Mouse (Mus musculus): Measurements from ENCODE around the gene Frmd5. TPM values are rescaled to one million over a fixed set of nuclear protein-coding genes. Genes with fewer than 3 reads are reported as not detected.
"Not testable (repeated sequence)": the region's sequence is repeated elsewhere in the genome, so short reads cannot be mapped to it uniquely, and the experiment has no call there.

The Frmd5 gene
- total RNA-seq, 1 experiment from 2014 or later: 1.6 TPM

GRCm38 (mm10) chr2:121544829-121545228 lies 262.1 kb downstream of the Frmd5 start:
- no peak for ATAC-seq (replicated peaks; ENCODE audit: insufficient number of reproducible peaks, low FRiP score, low TSS enrichment, poor library complexity, severe bottlenecking)

GRCm38 (mm10) chr2:121525056-121525455 lies 281.8 kb downstream of the Frmd5 start:
- ATAC-seq (replicated peaks; ENCODE audit: insufficient number of reproducible peaks, low FRiP score, low TSS enrichment, poor library complexity, severe bottlenecking): no peak

DNA sequence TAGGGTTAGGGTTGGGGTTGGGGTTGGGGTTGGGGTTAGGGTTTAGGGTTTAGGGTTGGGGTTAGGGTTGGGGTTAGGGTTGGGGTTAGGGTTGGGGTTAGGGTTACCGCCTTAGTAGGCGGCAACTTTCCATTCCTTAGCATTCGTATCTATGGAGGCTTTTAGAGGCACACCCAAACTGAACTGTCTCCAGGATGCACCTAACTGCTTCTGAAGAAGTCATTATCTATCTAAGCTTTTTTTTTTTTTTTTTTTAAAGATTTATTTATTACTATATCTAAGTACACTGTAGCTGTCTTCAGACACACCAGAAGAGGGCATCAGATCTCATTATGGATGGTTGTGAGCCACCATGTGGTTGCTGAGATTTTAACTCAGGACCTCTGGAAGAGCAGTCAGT lies 284.1 kb downstream of the Frmd5 start:
- not testable (repeated sequence) for ATAC-seq (replicated peaks; ENCODE audit: insufficient number of reproducible peaks, low FRiP score, low TSS enrichment, poor library complexity, severe bottlenecking)

DNA sequence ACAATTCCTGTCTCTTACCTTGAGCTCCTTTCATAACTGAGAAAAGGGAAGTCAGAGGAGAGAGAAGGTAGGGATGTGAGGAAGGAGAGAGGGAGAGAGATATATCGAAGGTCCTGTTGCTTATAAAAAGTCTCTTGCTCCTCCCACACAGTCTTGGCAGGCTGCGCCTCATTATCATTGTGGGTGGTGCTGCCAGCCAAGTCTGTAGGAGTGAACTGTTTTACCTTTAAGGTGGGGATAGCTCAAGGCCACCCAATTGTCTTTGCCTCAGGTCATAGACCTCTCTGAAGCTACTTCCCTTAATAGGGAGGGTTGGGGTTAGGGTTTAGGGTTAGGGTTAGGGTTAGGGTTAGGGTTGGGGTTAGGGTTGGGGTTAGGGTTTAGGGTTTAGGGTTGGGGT lies 284.9 kb downstream of the Frmd5 start:
- ATAC-seq (replicated peaks; ENCODE audit: insufficient number of reproducible peaks, low FRiP score, low TSS enrichment, poor library complexity, severe bottlenecking): no peak

DNA sequence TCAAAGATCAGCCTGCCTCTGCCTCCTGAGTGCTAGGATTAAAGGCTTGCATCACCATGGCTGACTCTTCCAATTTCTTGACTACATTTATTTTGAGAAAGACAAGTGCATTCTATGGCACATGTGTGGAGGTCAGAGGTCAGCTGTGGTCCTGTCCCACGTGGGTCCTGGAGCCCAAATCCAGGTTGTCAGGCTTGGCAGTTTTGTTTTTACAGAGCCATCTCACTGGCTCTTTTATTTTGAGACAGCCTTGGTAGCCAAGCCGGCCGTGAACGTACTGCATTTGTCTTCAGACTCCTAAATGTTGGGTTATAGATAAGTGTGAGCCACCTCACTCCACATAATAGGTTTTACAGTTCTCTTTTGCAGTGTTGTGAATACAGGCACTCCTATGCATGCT lies 288.2 kb downstream of the Frmd5 start:
- ATAC-seq (replicated peaks; ENCODE audit: insufficient number of reproducible peaks, low FRiP score, low TSS enrichment, poor library complexity, severe bottlenecking): not testable (repeated sequence)

- no peak for ATAC-seq (replicated peaks; ENCODE audit: insufficient number of reproducible peaks, low FRiP score, low TSS enrichment, poor library complexity, severe bottlenecking)
Measured at GRCm38 (mm10) chr2:121518106-121518505, 288.8 kb downstream of the Frmd5 start.

DNA sequence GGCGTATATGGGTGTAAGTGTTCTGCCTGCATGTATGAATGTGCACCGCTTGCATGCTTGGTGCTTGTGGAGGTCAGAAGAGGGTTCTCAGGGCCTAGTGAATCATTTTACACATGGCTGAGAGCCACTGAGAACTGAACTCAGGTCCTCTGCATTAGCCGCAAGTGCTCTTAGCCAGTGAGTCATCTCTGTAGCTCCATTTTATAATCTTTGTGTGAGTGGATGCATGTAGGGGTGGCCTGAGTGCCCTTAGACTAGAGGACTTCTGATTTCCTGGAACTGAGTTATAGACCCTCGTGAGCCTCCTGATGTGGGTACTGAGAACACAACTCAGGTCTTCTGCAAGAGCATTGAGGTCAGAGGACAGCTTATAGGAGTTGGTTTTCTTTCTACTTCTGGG lies 292.7 kb downstream of the Frmd5 start:
- ATAC-seq (replicated peaks; ENCODE audit: insufficient number of reproducible peaks, low FRiP score, low TSS enrichment, poor library complexity, severe bottlenecking): no peak

- not testable (repeated sequence) for ATAC-seq (replicated peaks; ENCODE audit: insufficient number of reproducible peaks, low FRiP score, low TSS enrichment, poor library complexity, severe bottlenecking)
Measured at GRCm38 (mm10) chr2:121512991-121513765, 293.7 kb downstream of the Frmd5 start.

DNA sequence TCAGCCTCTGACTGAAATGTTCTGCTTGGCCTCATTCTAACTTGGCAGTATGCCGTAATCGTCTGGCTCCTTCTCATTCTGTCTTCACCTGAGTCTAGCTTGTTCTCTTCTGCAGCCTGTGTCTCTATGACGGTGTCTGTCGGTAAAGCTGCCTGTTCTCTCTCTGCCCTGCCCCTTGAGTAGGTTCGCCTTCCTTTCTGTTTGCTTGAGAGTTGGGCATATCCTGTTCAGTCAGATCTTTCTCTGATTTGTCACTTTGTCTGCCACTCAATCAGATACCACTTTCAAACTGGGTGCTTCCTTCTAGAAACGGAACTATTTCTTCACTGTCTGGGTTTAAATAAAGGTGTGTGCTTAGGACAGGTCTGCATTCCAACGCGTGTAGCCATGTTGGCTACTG lies 295.5 kb downstream of the Frmd5 start:
- no peak for ATAC-seq (replicated peaks; ENCODE audit: insufficient number of reproducible peaks, low FRiP score, low TSS enrichment, poor library complexity, severe bottlenecking)

DNA sequence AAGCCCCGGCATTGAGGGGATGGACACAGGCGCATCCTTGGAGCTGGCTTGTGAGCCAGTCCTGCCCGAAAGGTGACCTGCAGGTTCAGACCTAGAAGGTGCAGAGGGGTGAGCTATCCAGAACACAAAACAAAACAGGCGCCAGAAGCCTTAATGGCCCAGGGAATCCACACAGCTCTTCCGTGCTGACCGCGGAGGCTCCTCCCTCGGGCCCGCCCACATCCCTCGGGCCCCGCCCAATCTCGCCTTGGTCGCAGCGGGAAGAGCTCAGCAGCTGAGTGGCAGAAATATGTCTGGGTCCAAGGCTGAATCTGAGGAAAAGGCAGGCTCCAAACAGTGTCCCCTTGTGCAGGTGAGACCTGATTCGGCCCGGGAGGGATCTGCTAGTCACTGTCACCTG lies 297.3 kb downstream of the Frmd5 start:
- ATAC-seq (replicated peaks; ENCODE audit: insufficient number of reproducible peaks, low FRiP score, low TSS enrichment, poor library complexity, severe bottlenecking): no peak

DNA sequence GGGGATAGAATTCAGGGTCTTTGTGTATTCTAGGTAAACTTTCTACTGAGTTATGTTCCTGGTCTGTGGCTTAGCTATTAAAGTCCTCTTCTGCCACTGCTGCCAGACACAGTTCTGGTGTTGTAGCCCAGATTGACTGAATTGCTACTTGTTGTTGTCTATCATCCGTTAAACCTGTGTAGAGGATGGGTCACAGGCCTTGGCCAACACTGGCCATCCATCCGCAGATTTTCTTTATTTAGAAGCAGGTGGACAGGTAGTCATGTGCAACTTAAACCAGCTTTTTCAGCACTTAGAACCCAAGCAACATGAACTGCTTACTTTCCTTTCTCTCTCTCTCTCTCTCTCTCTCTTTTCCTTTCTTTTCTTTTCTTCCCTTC lies 298.9 kb downstream of the Frmd5 start:
- no peak for ATAC-seq (replicated peaks; ENCODE audit: insufficient number of reproducible peaks, low FRiP score, low TSS enrichment, poor library complexity, severe bottlenecking)

- ATAC-seq (replicated peaks; ENCODE audit: insufficient number of reproducible peaks, low FRiP score, low TSS enrichment, poor library complexity, severe bottlenecking): no peak
Measured at GRCm38 (mm10) chr2:121507173-121507950, 299.5 kb downstream of the Frmd5 start.

GRCm38 (mm10) chr2:121505942-121506882 lies 300.7 kb downstream of the Frmd5 start, which contains the start of the genes Mfap1a and Wdr76:
Mfap1a (minus strand) TSS chr2:121506665.
Wdr76 (plus strand) TSS chr2:121506723.
- ATAC-seq (replicated peaks; ENCODE audit: insufficient number of reproducible peaks, low FRiP score, low TSS enrichment, poor library complexity, severe bottlenecking): peak; percentile 93

DNA sequence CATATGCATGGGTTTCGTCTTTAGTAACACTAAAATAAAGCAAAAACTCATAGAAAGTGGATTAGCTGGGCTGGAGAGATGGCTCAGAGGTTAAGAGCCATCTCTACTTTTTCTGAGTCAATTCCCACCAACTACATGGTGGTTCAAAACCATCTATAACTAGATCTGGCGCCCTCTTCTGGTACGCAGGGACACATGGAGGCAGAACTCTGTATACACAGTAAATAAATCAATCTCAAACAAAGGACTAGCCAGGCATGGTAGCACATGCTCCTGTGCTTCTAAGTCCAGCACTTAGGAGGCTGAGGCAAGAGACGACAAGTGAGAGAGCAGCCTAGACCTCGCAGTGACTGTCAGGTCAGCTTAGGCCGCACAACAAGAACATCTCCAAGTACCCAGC lies 305.3 kb downstream of the Frmd5 start:
- ATAC-seq (replicated peaks; ENCODE audit: insufficient number of reproducible peaks, low FRiP score, low TSS enrichment, poor library complexity, severe bottlenecking): not testable (repeated sequence)

Other genes with a start within 250 kb of the Frmd5 start
- 2.4 to 5.8 TPM (median 3.5 TPM) in 3 replicates for gene Casc4, start 59.9 kb upstream of the Frmd5 start, total RNA-seq (2017)
- gene Ctdspl2, start 148.9 kb upstream of the Frmd5 start, total RNA-seq (2017): 54.6 to 90.1 TPM (median 59.7 TPM) in 3 replicates
- 0.75 TPM in 1 of 3 replicates, not detected in the others for gene Mageb3, start 149.0 kb upstream of the Frmd5 start, total RNA-seq (2017)
- gene Eif3j1, start 221.5 kb upstream of the Frmd5 start, total RNA-seq (2017): 29.4 to 41.8 TPM (median 34.8 TPM) in 3 replicates

Measured in monocyte, adult 5-6 weeks (primary cell).